Mouse (Mus musculus) R1 (cell line): ENCODE results near the gene Pzp.

Experiments used
- DNase-seq: peaks from one replicate; pipeline ENCODE4 v3.0.0-alpha.2; 2018; ENCODE audit warnings: low read depth, low spot score

Gene Pzp

GRCm38 (mm10) chr6:128479463-128480454, 46.8 kb downstream of the Pzp start:
- peak; percentile 98 for DNase-seq

- DNase-seq, result peak; percentile 82
Observed at GRCm38 (mm10) chr6:128477495-128477894, 49.0 kb downstream of the Pzp start.

- no peak for DNase-seq
Observed at GRCm38 (mm10) chr6:128474112-128474511, 52.4 kb downstream of the Pzp start.

GRCm38 (mm10) chr6:128469451-128469850, 57.1 kb downstream of the Pzp start:
- peak; percentile 51 for DNase-seq

- DNase-seq, result peak; percentile 90
Observed at GRCm38 (mm10) chr6:128467298-128467697, 59.2 kb downstream of the Pzp start.

GRCm38 (mm10) chr6:128466563-128466962, 60.0 kb downstream of the Pzp start:
- no peak for DNase-seq

- DNase-seq, result peak; percentile 97
Observed at GRCm38 (mm10) chr6:128466043-128466442, 60.5 kb downstream of the Pzp start.

GRCm38 (mm10) chr6:128464996-128465395, 61.5 kb downstream of the Pzp start:
- DNase-seq, result no peak

- no peak for DNase-seq
Observed at GRCm38 (mm10) chr6:128461606-128462005, 64.9 kb downstream of the Pzp start.

GRCm38 (mm10) chr6:128460729-128461503, 65.6 kb downstream of the Pzp start:
- peak; percentile 88 for DNase-seq

GRCm38 (mm10) chr6:128460321-128460720, 66.2 kb downstream of the Pzp start:
- DNase-seq, result peak; percentile 60

GRCm38 (mm10) chr6:128457186-128457585, 69.3 kb downstream of the Pzp start:
- no peak for DNase-seq

GRCm38 (mm10) chr6:128455835-128456605, 70.5 kb downstream of the Pzp start:
- DNase-seq, result no peak

- DNase-seq, result no peak
Observed at GRCm38 (mm10) chr6:128447063-128447462, 79.5 kb downstream of the Pzp start.

- peak; percentile 95 for DNase-seq
Observed at GRCm38 (mm10) chr6:128445761-128446535, 80.6 kb downstream of the Pzp start.

GRCm38 (mm10) chr6:128440238-128440637, 86.3 kb downstream of the Pzp start:
- DNase-seq, result peak; percentile 56

- DNase-seq, result no peak
Observed at GRCm38 (mm10) chr6:128438871-128439341, 87.6 kb downstream of the Pzp start.

GRCm38 (mm10) chr6:128438317-128438870, 88.1 kb downstream of the Pzp start, which contains the start of gene Fkbp4:
Gene Fkbp4, minus strand, starts transcription at chr6:128438677.
- DNase-seq, result peak; percentile 94

GRCm38 (mm10) chr6:128437731-128438316, 88.7 kb downstream of the Pzp start:
- peak; percentile 67 for DNase-seq

- no peak for DNase-seq
Observed at GRCm38 (mm10) chr6:128437288-128437687, 89.2 kb downstream of the Pzp start.
